Mouse (Mus musculus): Measurements from ENCODE around the gene Psma5. TPM values are rescaled to one million over a fixed set of nuclear protein-coding genes. Genes with fewer than 3 reads are reported as not detected.
"Not testable (repeated sequence)": the region's sequence is repeated elsewhere in the genome, so short reads cannot be mapped to it uniquely, and the experiment has no call there.

Gene Psma5
- total RNA-seq (2021): 10 to 100 TPM; 48.6 to 50.5 TPM
- long read RNA-seq, experiment 1, transcript Psma5-201 (9 exons, 1,239 nt): major isoform, 111 of 138 reads
- long read RNA-seq, experiment 1, partial matches to known transcripts: 16 of 138 reads
- long read RNA-seq, experiment 1, other reads (novel, unspliced or antisense): 11 of 138 reads
- long read RNA-seq, experiment 2, transcript Psma5-201 (9 exons, 1,239 nt): major isoform, 105 of 132 reads
- long read RNA-seq, experiment 2, partial matches to known transcripts: 15 of 132 reads
- long read RNA-seq, experiment 2, other reads (novel, unspliced or antisense): 12 of 132 reads

DNA sequence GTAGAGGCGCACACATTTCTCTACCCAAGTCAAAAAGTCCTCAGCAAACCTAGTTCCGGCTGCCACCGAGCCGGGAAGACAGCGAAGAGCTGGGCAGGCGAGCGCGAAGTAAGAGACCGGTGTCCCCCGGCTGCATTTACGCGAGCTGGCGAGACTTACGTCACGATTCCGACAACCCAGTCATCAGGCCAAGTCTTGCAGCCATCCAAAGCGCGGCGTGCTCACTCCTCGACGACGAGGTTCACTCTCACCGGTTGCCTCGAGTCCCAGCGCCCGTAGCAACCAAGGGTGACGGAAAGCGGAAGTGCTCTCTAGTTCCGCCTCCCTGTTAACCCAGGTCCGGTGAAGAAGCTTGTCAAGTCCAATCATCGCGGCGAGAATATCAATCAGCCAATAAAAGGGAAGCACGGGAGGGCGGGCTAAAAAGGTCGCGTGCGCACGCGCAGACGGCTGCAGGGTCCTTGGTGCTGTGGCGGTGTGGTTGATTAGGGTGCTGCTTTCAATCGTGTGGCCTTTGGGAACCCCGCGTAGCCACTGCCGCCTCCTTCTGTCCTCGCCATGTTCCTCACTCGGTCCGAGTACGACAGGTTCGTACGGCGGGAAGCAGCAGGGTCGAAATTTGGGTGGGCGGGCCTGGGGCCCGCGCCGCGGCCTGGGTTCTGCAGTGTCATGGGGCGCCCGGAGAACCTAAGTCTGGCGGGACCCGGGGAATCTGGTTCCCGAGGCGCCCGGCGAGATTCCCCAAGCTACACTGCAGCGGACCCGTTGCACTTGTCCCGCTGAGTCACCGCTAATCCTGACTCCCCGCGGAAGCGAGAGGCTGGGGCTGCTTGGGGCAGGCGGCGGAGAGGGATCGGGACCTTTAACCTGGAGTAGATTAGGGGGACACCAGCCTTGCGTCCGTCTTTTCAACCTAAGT is at the start of gene Psma5:
Gene Psma5 (plus strand): TSS at position 208 of the 919 bp plus-strand sequence.
- peak; percentile 95 for DNase-seq

DNA sequence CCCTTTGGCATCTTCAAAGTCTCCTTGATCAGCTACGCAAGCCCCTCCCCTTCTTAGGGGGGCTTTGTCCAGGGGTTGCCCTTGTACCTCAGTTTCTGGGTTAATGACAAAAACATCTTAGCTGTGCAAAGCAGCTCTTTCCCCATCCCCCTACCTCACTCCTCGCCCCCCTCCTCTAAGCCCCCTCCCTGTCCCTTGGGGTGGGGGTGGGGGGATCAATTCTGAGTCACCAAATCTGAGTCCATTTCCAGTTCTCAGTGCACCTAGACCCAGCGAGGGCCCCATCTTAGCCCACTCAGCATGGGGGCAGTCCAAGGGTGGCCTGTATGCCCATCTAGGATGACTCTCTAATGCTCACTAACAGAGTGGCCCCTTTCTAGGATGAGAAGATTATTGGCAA is 47.7 kb upstream of the Psma5 start:
- DNase-seq: no peak

DNA sequence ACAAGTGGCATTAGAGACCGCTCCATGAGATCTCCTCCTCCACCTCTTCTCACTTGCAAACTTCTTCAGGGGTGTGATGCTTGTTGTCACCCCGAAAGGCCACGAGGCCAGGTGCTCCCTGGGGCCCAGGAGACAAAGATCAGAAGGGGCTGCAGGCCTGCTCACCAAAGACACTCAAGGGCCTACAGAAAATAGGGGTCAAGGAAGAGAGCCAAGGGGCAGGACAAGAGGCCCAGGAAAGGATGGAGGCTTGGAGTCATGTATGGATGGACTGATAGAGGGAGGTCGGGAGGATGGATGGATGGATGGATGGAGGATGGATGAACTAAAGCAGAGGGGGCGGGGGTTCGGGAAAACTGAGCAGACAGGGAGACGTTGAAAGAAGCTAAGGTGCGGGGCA is 47.2 kb upstream of the Psma5 start:
- no peak for DNase-seq

DNA sequence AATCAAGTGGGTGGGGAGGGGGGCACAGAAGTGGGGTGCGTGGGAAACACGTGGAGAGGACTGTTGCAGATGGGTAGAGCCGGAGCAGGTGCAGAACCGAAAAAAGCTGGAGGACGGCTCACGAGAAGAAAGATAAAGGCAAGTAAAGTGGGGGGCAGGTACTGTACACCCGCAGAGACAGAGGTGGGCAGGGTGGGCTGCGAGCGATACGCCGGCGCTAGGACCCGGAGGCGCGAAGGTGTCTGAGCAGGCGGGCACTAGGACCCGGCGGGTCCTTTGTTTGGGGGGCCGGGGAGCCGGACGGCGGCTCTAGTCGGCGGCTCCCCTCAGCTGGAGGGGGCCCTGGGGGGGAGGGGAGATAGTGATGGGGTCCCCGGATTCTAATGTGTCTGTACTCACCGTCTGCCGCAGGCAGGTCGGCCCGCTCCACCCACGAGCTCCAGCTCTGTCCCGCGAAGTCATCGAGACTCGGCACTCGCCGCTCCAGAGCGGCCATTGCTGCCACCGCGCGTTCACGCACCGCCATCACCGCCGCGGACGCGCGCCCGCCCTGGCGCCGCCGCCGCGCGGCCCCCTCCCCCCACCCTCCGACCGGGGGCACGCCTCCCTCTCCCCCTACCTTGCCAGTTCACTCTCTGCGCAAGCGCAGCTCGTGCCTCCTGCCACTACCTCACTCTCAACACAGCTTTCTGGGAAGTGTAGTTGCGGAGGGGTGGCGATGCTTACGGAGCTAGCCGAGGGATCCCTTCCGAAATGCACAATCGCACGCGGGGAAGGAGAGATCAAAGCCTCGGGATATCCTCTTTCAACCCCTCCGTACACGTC is 46.6 kb upstream of the Psma5 start:
- DNase-seq: peak; percentile 94

DNA sequence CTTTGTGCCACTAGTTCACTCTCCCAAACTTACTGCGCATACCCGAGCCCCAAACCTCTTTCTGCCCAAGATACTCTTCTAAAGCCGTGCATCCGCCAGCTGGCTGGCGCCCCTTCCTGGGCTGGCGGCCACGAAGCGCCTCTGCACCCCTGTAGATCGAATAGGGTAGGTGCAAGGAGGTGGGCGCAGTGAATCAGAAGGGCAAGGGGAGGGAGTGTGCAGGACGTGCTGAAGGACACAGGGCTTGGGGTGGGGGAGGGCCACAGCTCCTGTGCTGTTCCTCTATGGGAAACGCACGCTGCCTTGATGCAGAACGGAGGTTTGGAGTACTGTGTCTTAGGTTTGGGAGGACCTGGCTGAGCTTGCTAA is 46.0 kb upstream of the Psma5 start, which contains the start of gene Atxn7l2:
Gene Atxn7l2 (minus strand): TSS at position 164 of the 369 bp plus-strand sequence.
- no peak for DNase-seq

DNA sequence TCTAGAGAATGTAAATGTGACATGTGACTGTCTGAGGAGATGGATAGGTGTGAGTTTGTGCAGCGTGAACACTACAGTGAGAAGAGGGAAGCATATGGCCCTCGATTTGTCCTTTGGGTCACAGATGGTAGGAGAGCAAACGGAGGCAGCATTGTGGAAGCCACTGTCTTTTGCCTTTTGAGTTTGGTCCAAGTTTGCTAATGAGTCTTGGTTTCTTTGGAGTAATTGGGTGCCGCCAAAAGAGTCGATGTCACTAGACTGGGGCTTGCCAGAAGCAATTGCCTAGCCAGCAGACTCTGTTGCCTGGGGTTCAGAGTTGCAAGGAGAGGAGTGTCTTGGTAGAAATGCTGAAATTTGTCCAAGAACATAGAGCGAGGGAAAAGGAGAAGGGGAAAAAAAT is 44.9 kb upstream of the Psma5 start:
- DNase-seq: no peak

DNA sequence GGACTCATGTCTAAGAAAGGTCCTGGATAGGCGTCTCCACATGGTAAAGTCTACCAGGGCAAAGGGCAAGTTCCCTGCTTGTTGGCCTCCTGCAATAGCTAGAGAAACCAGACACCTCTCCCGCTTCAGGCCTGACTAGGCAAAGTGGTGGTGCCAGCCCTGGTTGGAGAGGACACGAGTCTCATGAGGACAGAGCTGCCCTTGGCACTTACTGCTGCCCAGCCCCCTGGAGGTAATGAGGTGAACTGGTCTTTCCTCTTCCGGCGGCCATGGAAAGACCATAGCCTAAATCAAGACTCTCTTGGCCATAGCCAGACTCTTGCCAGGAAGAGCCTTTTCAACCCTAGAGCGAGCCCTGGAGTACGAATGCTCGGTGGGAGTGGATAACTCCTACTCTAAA is 44.3 kb upstream of the Psma5 start:
- peak; percentile 86 for DNase-seq

DNA sequence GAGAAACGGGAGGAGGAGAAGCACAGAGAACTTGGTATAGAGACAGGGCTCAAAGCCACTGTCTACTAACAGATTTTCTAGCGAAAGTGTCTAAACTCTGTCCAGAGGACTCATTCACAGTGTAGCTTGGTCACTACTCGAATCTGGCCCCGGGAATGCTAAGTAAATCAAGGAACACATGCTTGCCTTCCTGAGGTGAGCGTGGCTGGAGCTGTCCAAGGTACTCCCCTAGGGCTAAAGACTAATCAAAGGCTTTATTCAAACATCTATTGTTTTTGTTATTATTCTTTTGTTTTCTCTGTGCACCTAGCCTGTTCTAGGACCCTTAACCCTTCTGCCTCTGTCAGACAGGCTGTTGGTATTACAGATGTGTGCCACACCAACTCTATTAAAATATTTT is 42.0 kb upstream of the Psma5 start:
- DNase-seq: no peak

DNA sequence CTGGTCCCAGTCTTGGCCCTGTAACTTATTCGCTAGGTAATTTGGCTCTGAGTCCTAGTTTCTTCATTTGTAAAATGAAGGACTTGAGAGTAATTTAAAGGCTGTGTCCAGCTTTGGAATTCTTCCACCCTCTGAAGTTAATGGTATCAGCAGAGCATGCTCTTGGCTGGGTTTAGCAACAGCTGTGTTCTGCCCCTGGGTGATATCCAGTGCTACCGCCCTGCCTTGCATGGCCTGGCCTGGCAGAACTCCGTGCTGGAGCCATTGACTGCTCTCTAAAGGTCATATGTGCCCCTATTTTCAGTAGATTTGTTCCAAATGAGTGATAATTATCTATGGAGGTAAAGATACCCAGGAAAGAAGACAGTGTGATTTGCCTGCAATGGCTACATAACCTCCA is 36.1 kb upstream of the Psma5 start:
- DNase-seq: peak; percentile 73

DNA sequence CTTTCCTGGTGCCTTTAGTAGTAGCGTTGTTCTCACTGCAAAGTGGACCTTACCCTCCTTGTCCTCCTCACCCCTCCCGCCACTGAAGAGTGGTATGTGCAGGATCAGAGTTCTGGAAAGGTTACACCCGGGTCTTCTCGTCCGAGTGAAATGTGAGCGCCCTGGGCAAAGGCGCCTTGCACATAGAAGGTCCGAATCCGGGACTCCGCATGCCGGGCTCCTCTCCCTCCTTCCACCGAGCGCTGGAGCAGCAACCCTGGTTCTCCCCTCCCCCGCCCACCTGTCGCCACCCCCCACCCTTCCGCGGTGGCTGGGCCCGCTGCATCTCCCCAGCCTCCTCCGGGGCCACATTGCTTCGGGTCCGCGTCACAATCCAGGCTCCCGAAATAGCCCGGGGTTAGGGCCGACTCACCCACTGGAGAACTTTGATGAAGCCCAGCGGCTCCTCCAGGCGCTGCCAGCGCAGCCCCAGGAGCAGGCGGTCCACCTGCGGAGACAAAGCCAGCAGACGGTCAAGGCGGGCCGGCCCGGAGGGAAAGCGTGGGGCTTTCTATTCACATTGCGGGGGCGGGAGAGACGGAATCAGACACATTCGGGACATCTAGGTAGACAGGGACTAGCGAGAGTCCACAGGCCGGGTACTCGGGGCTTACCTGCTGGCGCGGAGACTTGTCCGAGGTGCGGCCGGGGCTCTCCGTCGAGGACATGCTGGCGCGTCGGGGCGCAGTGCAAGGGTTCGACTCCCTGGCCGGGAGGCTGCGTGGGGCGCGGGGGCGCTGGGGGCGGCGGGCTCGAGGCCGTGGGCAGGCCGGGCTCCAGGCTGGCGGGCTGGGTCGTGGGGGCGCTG is 30.8 kb upstream of the Psma5 start:
- DNase-seq: peak; percentile 89

DNA sequence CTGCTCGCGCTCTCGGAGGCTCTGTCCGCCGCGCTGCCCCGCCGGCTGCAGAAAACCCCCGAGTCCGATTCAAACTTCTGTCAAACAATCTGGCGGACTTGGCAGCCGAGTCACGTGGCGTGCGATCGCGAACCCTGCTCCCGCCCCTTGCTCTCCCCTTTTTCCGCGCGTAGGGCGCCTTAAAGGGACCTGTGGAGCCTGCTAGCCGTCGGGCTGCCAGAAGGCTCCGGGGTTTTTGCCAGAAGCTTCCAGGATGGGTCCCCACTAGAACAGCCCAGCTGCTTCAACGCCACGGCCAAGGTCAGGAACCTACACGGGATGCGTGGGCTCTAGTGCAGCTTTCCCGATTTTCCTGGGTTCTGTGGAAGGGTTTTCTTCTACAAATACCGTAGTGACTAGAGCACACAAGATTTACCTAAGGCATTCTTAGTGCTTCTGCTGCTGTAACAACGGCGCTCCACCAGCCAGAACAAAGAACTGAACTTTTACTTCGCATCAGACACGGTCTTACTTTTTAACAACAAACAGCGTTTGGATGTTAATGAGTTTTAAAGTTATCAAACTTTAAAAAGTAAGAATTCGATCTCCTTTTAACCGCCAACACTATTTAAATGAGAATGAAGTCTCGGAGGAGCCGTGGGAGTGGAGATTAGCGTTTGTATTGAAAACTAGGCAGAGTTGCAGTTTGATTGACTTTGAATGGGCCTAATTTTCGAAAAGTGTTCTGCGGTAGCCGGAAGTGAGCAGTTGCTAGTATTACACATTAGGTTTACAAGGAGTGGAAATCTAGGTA is 30.0 kb upstream of the Psma5 start, which contains the start of gene Sypl2:
Gene Sypl2 (minus strand): TSS at position 91 of the 793 bp plus-strand sequence.
- peak; percentile 85 for DNase-seq

DNA sequence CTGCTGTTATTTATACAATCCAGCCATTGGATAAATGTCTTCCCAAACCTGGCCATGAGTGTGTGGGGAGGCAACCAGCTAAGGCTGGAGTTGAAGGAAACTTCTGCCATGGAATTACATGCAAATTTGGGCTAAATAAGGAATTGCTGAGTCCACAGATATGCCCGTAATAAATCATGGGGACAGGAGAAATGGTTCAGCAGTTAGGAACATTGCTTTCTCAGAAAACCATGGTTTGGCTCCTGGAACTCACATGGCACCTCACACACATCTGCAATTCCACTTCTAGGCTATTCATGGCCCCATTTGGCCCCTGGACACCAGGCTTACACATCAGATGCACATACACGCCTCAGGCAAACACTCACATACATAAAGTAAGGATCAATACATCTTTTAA is 29.2 kb upstream of the Psma5 start:
- no peak for DNase-seq

DNA sequence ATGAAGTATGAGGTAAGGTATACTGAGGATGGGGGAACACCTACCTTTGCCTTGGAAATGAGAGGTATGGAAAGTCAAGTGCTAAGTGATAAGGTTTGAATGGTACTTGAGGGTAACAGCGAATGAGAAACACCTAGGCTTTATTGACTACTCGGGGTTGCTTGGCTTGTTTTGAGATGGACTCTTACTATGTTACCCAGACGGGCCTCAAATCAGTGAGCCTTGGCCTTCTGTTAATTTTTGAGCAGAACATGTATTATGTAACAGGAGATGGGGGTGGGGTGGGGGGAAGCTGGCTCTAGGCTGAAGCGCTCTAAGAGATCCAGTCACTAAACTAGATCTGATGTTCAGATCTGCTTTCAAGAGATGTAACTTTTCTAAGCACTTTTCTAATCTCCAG is 25.1 kb upstream of the Psma5 start:
- DNase-seq: no peak

DNA sequence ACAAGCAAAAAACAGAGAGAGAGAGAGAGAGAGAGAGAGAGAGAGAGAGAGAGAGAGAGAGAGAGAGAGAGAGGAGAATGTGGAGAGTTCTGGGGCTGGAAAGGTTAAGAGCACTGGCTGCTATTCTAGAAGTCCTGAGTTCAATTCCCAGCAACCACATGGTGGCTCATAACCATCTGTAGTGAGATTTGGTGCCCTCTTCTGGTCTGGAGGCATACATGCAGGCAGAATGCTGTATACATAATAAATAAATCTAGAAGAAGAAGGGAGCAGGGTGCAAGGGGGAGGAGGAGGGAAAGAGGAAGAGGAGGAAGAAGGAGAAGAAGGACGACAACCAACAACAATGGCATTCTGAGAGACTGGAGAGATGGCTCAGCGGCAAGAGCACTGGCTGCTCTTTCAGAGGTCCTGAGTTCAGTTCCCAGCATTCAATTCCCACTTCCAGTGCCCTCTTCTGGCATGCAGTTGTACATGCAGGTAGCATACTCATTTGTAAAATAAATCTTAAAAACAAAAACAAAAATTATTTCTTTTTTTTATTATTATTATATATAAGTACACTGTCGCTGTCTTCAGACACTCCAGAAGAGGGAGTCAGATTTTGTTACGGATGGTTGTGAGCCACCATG is 19.1 kb upstream of the Psma5 start:
- not testable (repeated sequence) for DNase-seq

DNA sequence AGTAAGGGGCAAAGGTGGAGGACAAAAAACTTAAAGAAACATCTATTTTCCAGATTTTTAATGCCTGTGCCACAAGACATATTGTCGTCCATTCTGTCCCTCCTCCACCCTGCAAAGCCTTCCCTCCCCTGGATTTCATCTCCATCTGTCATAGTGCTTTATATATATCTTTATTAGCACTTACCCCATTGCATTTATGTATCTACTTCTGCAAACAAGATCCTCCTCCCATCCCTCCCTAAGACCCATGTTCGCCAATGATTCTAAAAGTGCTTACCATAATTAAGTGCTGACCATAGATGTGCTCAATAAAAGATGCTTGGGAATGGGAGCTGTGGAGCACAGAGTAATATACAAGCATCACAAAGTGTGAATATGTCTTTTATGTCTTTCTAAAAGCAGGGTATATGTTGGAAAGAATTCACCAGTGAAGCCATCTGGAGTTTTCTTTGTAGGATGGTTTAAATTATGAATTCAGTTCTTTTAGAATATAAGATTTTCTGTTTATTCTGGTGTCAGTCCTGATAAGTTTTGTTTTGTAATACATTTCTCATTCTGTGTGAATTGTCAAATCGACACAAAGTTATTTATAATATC is 15.4 kb upstream of the Psma5 start:
- no peak for DNase-seq

DNA sequence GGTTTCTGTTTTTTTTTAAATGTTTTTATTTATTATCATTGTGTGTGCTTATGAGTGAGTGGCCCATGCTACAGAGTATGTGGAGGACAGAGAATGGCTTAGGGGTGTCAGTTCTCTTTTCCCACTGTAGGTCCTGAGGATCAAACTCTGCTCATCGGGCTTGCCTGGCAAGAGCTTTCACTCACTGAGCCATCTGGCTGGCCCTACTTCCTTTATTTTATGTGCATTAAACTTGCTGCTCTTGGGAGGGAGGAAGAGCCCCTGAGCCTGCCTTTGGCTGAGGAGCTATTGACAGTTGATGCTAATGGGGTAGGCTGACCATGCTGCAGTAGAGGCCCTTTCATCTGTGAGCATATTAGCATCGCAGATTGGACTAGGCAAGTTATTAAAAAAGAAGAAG is 9.9 kb upstream of the Psma5 start:
- no peak for DNase-seq

DNA sequence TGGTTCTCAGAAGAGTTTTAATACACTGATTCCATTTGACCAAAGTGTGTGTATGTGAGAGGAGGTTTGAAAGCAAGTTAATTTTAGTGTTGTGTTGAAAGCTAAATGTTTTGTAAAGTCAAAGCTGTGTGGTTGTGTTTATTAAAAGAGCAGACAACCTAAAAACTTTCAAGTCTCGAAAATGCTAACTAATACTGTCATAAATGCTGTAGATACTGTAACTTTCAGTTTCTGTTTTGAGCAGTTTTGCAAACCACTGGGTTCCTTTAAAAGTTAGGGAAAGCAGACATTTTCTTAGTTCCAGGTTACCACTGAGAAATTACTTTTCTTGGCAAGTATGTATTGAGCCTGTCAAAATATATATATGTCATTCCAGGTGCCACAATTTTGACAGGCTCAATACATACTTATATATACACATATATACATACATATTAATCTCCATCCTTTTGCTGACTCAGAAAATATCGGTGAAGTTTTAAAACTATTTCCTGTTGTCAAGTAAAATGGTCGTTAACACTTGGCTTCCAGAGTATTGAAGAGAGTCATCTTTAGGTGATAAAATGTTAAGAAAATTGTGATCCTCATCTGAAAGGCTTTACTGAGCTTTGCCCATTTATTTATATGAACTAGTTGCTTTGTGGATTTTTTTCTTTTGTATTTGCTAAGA is 1.2 kb downstream of the Psma5 start:
- no peak for DNase-seq

DNA sequence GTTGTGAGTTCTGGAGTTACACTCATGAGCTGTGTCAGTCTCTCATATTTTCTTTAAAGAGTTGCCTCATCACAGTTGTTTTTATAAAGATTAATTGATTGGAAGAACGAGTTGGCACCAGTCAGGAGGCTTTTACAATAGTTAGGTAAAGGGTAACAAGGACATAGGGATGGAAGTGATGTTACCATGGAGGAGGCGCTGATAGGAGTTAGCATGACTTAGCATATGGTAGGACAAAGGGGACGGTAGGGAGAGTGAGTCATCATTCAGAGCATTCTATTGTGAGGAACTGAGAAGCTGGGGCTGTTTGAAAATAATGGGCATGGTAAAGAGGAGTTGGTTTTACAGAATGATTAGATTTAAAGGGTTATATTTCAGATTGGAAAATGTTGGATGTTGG is 2.6 kb downstream of the Psma5 start:
- no peak for DNase-seq

DNA sequence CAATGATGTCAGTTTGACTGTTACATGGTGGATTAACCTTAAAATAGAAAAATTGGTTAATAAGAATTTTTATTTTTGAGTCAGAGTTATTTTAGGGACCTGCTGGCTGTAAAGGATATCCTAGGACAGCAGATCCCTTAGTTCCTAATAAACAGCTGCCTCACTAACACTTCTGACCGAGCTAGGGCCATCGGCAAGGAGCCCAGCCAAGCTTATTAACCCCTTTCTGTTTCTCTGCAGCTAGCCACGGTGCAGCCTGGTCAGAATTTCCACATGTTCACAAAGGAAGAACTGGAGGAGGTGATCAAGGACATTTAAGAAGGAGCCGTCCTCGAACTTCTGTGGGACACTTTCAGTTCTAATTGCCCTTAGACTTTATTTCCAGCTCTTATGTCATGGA is 22.8 kb downstream of the Psma5 start:
- DNase-seq: peak; percentile 31
